Mouse (Mus musculus): Measurements from ENCODE around the gene Cplane1. TPM values are rescaled to one million over a fixed set of nuclear protein-coding genes. Genes with fewer than 3 reads are reported as not detected.
"Not testable (repeated sequence)": the region's sequence is repeated elsewhere in the genome, so short reads cannot be mapped to it uniquely, and the experiment has no call there.

Cplane1 gene
- polyA plus RNA-seq, 1 experiment from 2014 or later = 1.9 TPM

GRCm38 (mm10) chr15:8265946-8266345 lies 97.0 kb downstream of the Cplane1 start:
- ATAC-seq = peak; percentile 73
- peaks cover 18% of the 10 kb centered on the region; the same call in 1 of the 2 replicates for H3K36me3 ChIP-seq (ENCODE audit: control insufficient read depth, insufficient read depth)
- no peak overlapping the region for H3K9ac ChIP-seq (ENCODE audit: low read depth, low read length)
- WGBS = 47% methylated on average over 3 of the region's 3 CpGs
- no peaks in the 10 kb centered on the region for H3K27me3 ChIP-seq (replicated peaks; ENCODE audit: control insufficient read depth, insufficient read depth, low read length)
- H3K4me2 ChIP-seq (replicated peaks; ENCODE audit: low read depth) = no peak overlapping the region
- no peak overlapping the region for H3K27ac ChIP-seq (ENCODE audit: low read depth, low read length)
- H3K9me3 ChIP-seq (ENCODE audit: control insufficient read depth) = no peaks in the 10 kb centered on the region
- H3K4me3 ChIP-seq (ENCODE audit: low read depth, low read length) = no peak overlapping the region
- no peaks in the 10 kb centered on the region for H3K4me1 ChIP-seq (replicated peaks; ENCODE audit: control insufficient read depth, insufficient read depth, low read length)
- TF ChIP-seq CTCF (IDR thresholded peaks at IDR 0.05; ENCODE audit: low read depth) = no peak

DNA sequence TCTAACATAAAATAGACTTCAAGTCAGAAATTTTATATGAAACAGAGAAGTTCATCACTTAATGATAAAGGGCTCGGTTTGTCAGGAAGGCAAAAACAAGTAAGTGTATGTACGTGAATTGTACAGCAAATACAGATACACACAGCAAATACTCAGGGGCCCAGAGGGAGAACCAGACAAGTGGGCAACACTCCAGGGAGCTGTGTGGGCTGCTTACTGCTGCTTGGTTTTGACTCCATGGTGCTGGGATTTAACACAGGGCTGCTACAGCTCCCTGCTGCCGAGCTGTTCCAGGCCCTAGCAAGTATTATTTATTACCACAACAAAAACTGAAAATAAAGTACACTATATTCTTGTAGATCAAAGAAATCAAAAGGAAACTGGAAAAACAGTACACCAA lies 98.3 kb downstream of the Cplane1 start:
- Histone ChIP-seq H3K9me3 (ENCODE audit: control insufficient read depth) (no peaks in the 10 kb centered on the region), H3K27ac (ENCODE audit: low read depth, low read length) (no peak overlapping the region), H3K9ac (ENCODE audit: low read depth, low read length) (no peak overlapping the region), H3K4me3 (ENCODE audit: low read depth, low read length) (no peak overlapping the region), H3K4me1 (replicated peaks; ENCODE audit: control insufficient read depth, insufficient read depth, low read length) (no peaks in the 10 kb centered on the region), H3K4me2 (replicated peaks; ENCODE audit: low read depth) (no peak overlapping the region), H3K36me3 (ENCODE audit: control insufficient read depth, insufficient read depth) (peaks cover 18% of the 10 kb centered on the region; the same call in 1 of the 2 replicates), H3K27me3 (replicated peaks; ENCODE audit: control insufficient read depth, insufficient read depth, low read length) (no peaks in the 10 kb centered on the region)
- TF ChIP-seq CTCF (IDR thresholded peaks at IDR 0.05; ENCODE audit: low read depth) = no peak
- 94% methylated on average over 3 of the region's 3 CpGs for WGBS
- ATAC-seq = no peak

GRCm38 (mm10) chr15:8268231-8268630 lies 99.3 kb downstream of the Cplane1 start:
- Histone ChIP-seq H3K9ac (ENCODE audit: low read depth, low read length) (no peak overlapping the region), H3K9me3 (ENCODE audit: control insufficient read depth) (no peaks in the 10 kb centered on the region), H3K27me3 (replicated peaks; ENCODE audit: control insufficient read depth, insufficient read depth, low read length) (no peaks in the 10 kb centered on the region), H3K27ac (ENCODE audit: low read depth, low read length) (no peak overlapping the region), H3K4me3 (ENCODE audit: low read depth, low read length) (no peak overlapping the region), H3K4me1 (replicated peaks; ENCODE audit: control insufficient read depth, insufficient read depth, low read length) (no peaks in the 10 kb centered on the region), H3K36me3 (ENCODE audit: control insufficient read depth, insufficient read depth) (peaks cover 18% of the 10 kb centered on the region; the same call in 1 of the 2 replicates), H3K4me2 (replicated peaks; ENCODE audit: low read depth) (no peak overlapping the region)
- ATAC-seq = no peak
- TF ChIP-seq CTCF (IDR thresholded peaks at IDR 0.05; ENCODE audit: low read depth) = no peak
- 76% methylated on average over 8 of the region's 8 CpGs for WGBS

- H3K27me3 ChIP-seq (replicated peaks; ENCODE audit: control insufficient read depth, insufficient read depth, low read length) = no peaks in the 10 kb centered on the region
- no peak for ATAC-seq
- no peak overlapping the region for H3K27ac ChIP-seq (ENCODE audit: low read depth, low read length)
- peaks cover 18% of the 10 kb centered on the region; the same call in 1 of the 2 replicates for H3K36me3 ChIP-seq (ENCODE audit: control insufficient read depth, insufficient read depth)
- no peak overlapping the region for H3K9ac ChIP-seq (ENCODE audit: low read depth, low read length)
- no peak overlapping the region for H3K4me2 ChIP-seq (replicated peaks; ENCODE audit: low read depth)
- TF ChIP-seq CTCF (IDR thresholded peaks at IDR 0.05; ENCODE audit: low read depth) = no peak
- 78% methylated on average over 8 of the region's 8 CpGs for WGBS
- H3K4me3 ChIP-seq (ENCODE audit: low read depth, low read length) = no peak overlapping the region
- H3K4me1 ChIP-seq (replicated peaks; ENCODE audit: control insufficient read depth, insufficient read depth, low read length) = no peaks in the 10 kb centered on the region
- H3K9me3 ChIP-seq (ENCODE audit: control insufficient read depth) = no peaks in the 10 kb centered on the region
These were observed 103.0 kb downstream of the Cplane1 start for GRCm38 (mm10) chr15:8271952-8272351.

GRCm38 (mm10) chr15:8277916-8278315 lies 109.0 kb downstream of the Cplane1 start:
- not testable (repeated sequence) for H3K4me1 ChIP-seq (replicated peaks; ENCODE audit: control insufficient read depth, insufficient read depth, low read length); ATAC-seq; H3K27me3 ChIP-seq (replicated peaks; ENCODE audit: control insufficient read depth, insufficient read depth, low read length); H3K9me3 ChIP-seq (ENCODE audit: control insufficient read depth); H3K9ac ChIP-seq (ENCODE audit: low read depth, low read length); H3K4me3 ChIP-seq (ENCODE audit: low read depth, low read length); H3K4me2 ChIP-seq (replicated peaks; ENCODE audit: low read depth); H3K36me3 ChIP-seq (ENCODE audit: control insufficient read depth, insufficient read depth); H3K27ac ChIP-seq (ENCODE audit: low read depth, low read length)
- 92% methylated on average over 4 of the region's 4 CpGs for WGBS

DNA sequence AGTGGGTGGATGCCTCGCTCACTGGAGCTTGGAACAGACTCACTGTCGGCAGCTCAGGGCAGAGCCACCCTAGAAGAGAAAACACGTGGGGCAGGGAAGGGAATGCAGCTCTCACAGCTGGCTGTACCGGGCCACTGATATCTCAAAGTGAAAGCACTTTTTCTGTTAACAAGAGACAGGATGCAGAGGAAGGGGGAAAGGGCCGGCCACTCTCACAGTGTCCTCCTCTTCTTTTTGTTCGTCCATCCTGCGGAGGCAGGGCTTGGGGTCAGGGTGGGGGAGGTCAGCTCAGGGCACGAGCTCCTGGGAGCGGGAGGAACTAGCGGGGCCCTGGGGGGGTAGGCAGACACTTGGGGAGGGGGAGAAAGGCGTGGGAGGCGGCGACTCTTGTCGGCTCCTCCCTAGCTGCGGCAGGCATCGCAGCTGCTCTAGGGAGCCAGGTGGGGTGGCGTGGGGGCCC lies 110.4 kb downstream of the Cplane1 start:
- ATAC-seq = peak; percentile 31
- H3K27me3 ChIP-seq (replicated peaks; ENCODE audit: control insufficient read depth, insufficient read depth, low read length) = no peaks in the 10 kb centered on the region

More for the DNA sequence above, 110.4 kb downstream of the Cplane1 start:
- Histone ChIP-seq H3K36me3 (ENCODE audit: control insufficient read depth, insufficient read depth) (no peaks in the 10 kb centered on the region), H3K9ac (ENCODE audit: low read depth, low read length) (no peak overlapping the region), H3K4me3 (ENCODE audit: low read depth, low read length) (peak overlapping the region; percentile 42), H3K4me2 (replicated peaks; ENCODE audit: low read depth) (peak overlapping the region; percentile 76), H3K27ac (ENCODE audit: low read depth, low read length) (no peak overlapping the region), H3K9me3 (ENCODE audit: control insufficient read depth) (no peaks in the 10 kb centered on the region), H3K4me1 (replicated peaks; ENCODE audit: control insufficient read depth, insufficient read depth, low read length) (no peaks in the 10 kb centered on the region)
- no peak for TF ChIP-seq CTCF (IDR thresholded peaks at IDR 0.05; ENCODE audit: low read depth)
- WGBS = 27% methylated on average over 17 of the region's 17 CpGs
